Mouse (Mus musculus): ENCODE results near the gene Ptcd2. TPM values are rescaled to one million over a fixed set of nuclear protein-coding genes. Genes with fewer than 3 reads are reported as not detected.

The Ptcd2 gene
- polyA plus RNA-seq, 1 experiment: 27.2 TPM

- Histone ChIP-seq H3K27me3 (ENCODE audit: control insufficient read depth, insufficient read depth, insufficient read length) (no peaks in the 10 kb centered on the region), H3K4me3 (ENCODE audit: insufficient read depth, poor library complexity, severe bottlenecking) (no peak overlapping the region), H3ac (ENCODE audit: control insufficient read depth, insufficient read length, low read depth) (no peak overlapping the region), H3K36me3 (ENCODE audit: control insufficient read depth, insufficient read depth) (no peaks in the 10 kb centered on the region), H3K79me2 (ENCODE audit: control insufficient read depth, insufficient read depth) (no peaks in the 10 kb centered on the region), H3K79me3 (ENCODE audit: low read depth) (no peaks in the 10 kb centered on the region)
- TF ChIP-seq MAX (IDR thresholded peaks at IDR 0.05) (no peak), FOSL1 (IDR thresholded peaks at IDR 0.05; ENCODE audit: insufficient read depth, low read length, poor library complexity, severe bottlenecking) (no peak), MYOD1 (IDR thresholded peaks at IDR 0.05; ENCODE audit: control insufficient read depth, insufficient read length, low read depth) (no peak), CEBPB (IDR thresholded peaks at IDR 0.05; ENCODE audit: low read depth) (no peak), CTCF (IDR thresholded peaks at IDR 0.05; ENCODE audit: control insufficient read depth, insufficient read depth, insufficient read length) (no peak), USF1 (IDR thresholded peaks at IDR 0.05; ENCODE audit: low read depth) (no peak), MYOG (IDR thresholded peaks at IDR 0.05; ENCODE audit: control insufficient read depth, extremely low read depth, insufficient read length) (no peak)
Observed at GRCm38 (mm10) chr13:99283916-99284315, 60.6 kb downstream of the Ptcd2 start.

GRCm38 (mm10) chr13:99282961-99283360, 61.5 kb downstream of the Ptcd2 start:
- no peaks in the 10 kb centered on the region for H3K27me3 ChIP-seq (ENCODE audit: control insufficient read depth, insufficient read depth, insufficient read length)
- H3K79me3 ChIP-seq (ENCODE audit: low read depth): no peaks in the 10 kb centered on the region
- no peak overlapping the region for H3ac ChIP-seq (ENCODE audit: control insufficient read depth, insufficient read length, low read depth)
- TF ChIP-seq CEBPB (IDR thresholded peaks at IDR 0.05; ENCODE audit: low read depth) (no peak), MYOG (IDR thresholded peaks at IDR 0.05; ENCODE audit: control insufficient read depth, extremely low read depth, insufficient read length) (no peak), FOSL1 (IDR thresholded peaks at IDR 0.05; ENCODE audit: insufficient read depth, low read length, poor library complexity, severe bottlenecking) (no peak), CTCF (IDR thresholded peaks at IDR 0.05; ENCODE audit: control insufficient read depth, insufficient read depth, insufficient read length) (no peak), USF1 (IDR thresholded peaks at IDR 0.05; ENCODE audit: low read depth) (no peak), MAX (IDR thresholded peaks at IDR 0.05) (no peak), MYOD1 (IDR thresholded peaks at IDR 0.05; ENCODE audit: control insufficient read depth, insufficient read length, low read depth) (no peak)
- H3K79me2 ChIP-seq (ENCODE audit: control insufficient read depth, insufficient read depth): no peaks in the 10 kb centered on the region
- no peak overlapping the region for H3K4me3 ChIP-seq (ENCODE audit: insufficient read depth, poor library complexity, severe bottlenecking)
- no peaks in the 10 kb centered on the region for H3K36me3 ChIP-seq (ENCODE audit: control insufficient read depth, insufficient read depth)

GRCm38 (mm10) chr13:99279351-99279750, 65.2 kb downstream of the Ptcd2 start:
- Histone ChIP-seq H3K79me3 (ENCODE audit: low read depth) (no peaks in the 10 kb centered on the region), H3K4me3 (ENCODE audit: insufficient read depth, poor library complexity, severe bottlenecking) (no peak overlapping the region), H3K27me3 (ENCODE audit: control insufficient read depth, insufficient read depth, insufficient read length) (no peaks in the 10 kb centered on the region), H3ac (ENCODE audit: control insufficient read depth, insufficient read length, low read depth) (no peak overlapping the region), H3K36me3 (ENCODE audit: control insufficient read depth, insufficient read depth) (no peaks in the 10 kb centered on the region), H3K79me2 (ENCODE audit: control insufficient read depth, insufficient read depth) (no peaks in the 10 kb centered on the region)
- TF ChIP-seq MYOG (IDR thresholded peaks at IDR 0.05; ENCODE audit: control insufficient read depth, extremely low read depth, insufficient read length): no peak
- TF ChIP-seq MYOD1 (IDR thresholded peaks at IDR 0.05; ENCODE audit: control insufficient read depth, insufficient read length, low read depth): no peak
- TF ChIP-seq USF1 (IDR thresholded peaks at IDR 0.05; ENCODE audit: low read depth): no peak
- no peak for TF ChIP-seq FOSL1 (IDR thresholded peaks at IDR 0.05; ENCODE audit: insufficient read depth, low read length, poor library complexity, severe bottlenecking)
- no peak for TF ChIP-seq CEBPB (IDR thresholded peaks at IDR 0.05; ENCODE audit: low read depth)
- no peak for TF ChIP-seq MAX (IDR thresholded peaks at IDR 0.05)
- TF ChIP-seq CTCF (IDR thresholded peaks at IDR 0.05; ENCODE audit: control insufficient read depth, insufficient read depth, insufficient read length): no peak

- Histone ChIP-seq H3ac (ENCODE audit: control insufficient read depth, insufficient read length, low read depth) (no peak overlapping the region), H3K79me2 (ENCODE audit: control insufficient read depth, insufficient read depth) (no peaks in the 10 kb centered on the region), H3K27me3 (ENCODE audit: control insufficient read depth, insufficient read depth, insufficient read length) (no peaks in the 10 kb centered on the region), H3K4me3 (ENCODE audit: insufficient read depth, poor library complexity, severe bottlenecking) (no peak overlapping the region), H3K36me3 (ENCODE audit: control insufficient read depth, insufficient read depth) (no peaks in the 10 kb centered on the region), H3K79me3 (ENCODE audit: low read depth) (no peaks in the 10 kb centered on the region)
- no peak for TF ChIP-seq CTCF (IDR thresholded peaks at IDR 0.05; ENCODE audit: control insufficient read depth, insufficient read depth, insufficient read length)
Observed at GRCm38 (mm10) chr13:99278511-99278910, 66.0 kb downstream of the Ptcd2 start.

GRCm38 (mm10) chr13:99277521-99277920, 67.0 kb downstream of the Ptcd2 start:
- TF ChIP-seq CTCF (IDR thresholded peaks at IDR 0.05; ENCODE audit: control insufficient read depth, insufficient read depth, insufficient read length) (no peak), MYOD1 (IDR thresholded peaks at IDR 0.05; ENCODE audit: control insufficient read depth, insufficient read length, low read depth) (no peak), FOSL1 (IDR thresholded peaks at IDR 0.05; ENCODE audit: insufficient read depth, low read length, poor library complexity, severe bottlenecking) (no peak), MAX (IDR thresholded peaks at IDR 0.05) (no peak), CEBPB (IDR thresholded peaks at IDR 0.05; ENCODE audit: low read depth) (no peak), MYOG (IDR thresholded peaks at IDR 0.05; ENCODE audit: control insufficient read depth, extremely low read depth, insufficient read length) (no peak), USF1 (IDR thresholded peaks at IDR 0.05; ENCODE audit: low read depth) (no peak)
- Histone ChIP-seq H3K4me3 (ENCODE audit: insufficient read depth, poor library complexity, severe bottlenecking) (no peak overlapping the region), H3K27me3 (ENCODE audit: control insufficient read depth, insufficient read depth, insufficient read length) (no peaks in the 10 kb centered on the region), H3K79me3 (ENCODE audit: low read depth) (no peaks in the 10 kb centered on the region), H3K36me3 (ENCODE audit: control insufficient read depth, insufficient read depth) (no peaks in the 10 kb centered on the region), H3K79me2 (ENCODE audit: control insufficient read depth, insufficient read depth) (no peaks in the 10 kb centered on the region), H3ac (ENCODE audit: control insufficient read depth, insufficient read length, low read depth) (no peak overlapping the region)

- TF ChIP-seq CTCF (IDR thresholded peaks at IDR 0.05; ENCODE audit: control insufficient read depth, insufficient read depth, insufficient read length): no peak
- no peak for TF ChIP-seq CEBPB (IDR thresholded peaks at IDR 0.05; ENCODE audit: low read depth)
- no peak for TF ChIP-seq MYOG (IDR thresholded peaks at IDR 0.05; ENCODE audit: control insufficient read depth, extremely low read depth, insufficient read length)
- TF ChIP-seq FOSL1 (IDR thresholded peaks at IDR 0.05; ENCODE audit: insufficient read depth, low read length, poor library complexity, severe bottlenecking): no peak
- TF ChIP-seq MAX (IDR thresholded peaks at IDR 0.05): no peak
- no peak for TF ChIP-seq USF1 (IDR thresholded peaks at IDR 0.05; ENCODE audit: low read depth)
- TF ChIP-seq MYOD1 (IDR thresholded peaks at IDR 0.05; ENCODE audit: control insufficient read depth, insufficient read length, low read depth): no peak
- H3K36me3 ChIP-seq (ENCODE audit: control insufficient read depth, insufficient read depth): no peaks in the 10 kb centered on the region
- no peak overlapping the region for H3K4me3 ChIP-seq (ENCODE audit: insufficient read depth, poor library complexity, severe bottlenecking)
Observed at GRCm38 (mm10) chr13:99272046-99272445, 72.5 kb downstream of the Ptcd2 start.

More at GRCm38 (mm10) chr13:99272046-99272445, 72.5 kb downstream of the Ptcd2 start:
- Histone ChIP-seq H3ac (ENCODE audit: control insufficient read depth, insufficient read length, low read depth) (no peak overlapping the region), H3K27me3 (ENCODE audit: control insufficient read depth, insufficient read depth, insufficient read length) (no peaks in the 10 kb centered on the region), H3K79me3 (ENCODE audit: low read depth) (no peaks in the 10 kb centered on the region), H3K79me2 (ENCODE audit: control insufficient read depth, insufficient read depth) (no peaks in the 10 kb centered on the region)

Other genes with a start within 250 kb of the Ptcd2 start
- gene Zfp366, start 159.9 kb downstream of the Ptcd2 start, polyA plus RNA-seq (2012; fragmentation: generic; extraction: Trizol): not detected
- 50.4 TPM for gene Mrps27, start 81 bp upstream of the Ptcd2 start, polyA plus RNA-seq (2012; fragmentation: generic; extraction: Trizol)
- 26.4 TPM for gene Map1b, start 171.8 kb upstream of the Ptcd2 start, polyA plus RNA-seq (2012; fragmentation: generic; extraction: Trizol)